Mouse (Mus musculus) midbrain, embryonic 15.5 days (tissue): Measurements from ENCODE around the gene Tom1. TPM values are rescaled to one million over a fixed set of nuclear protein-coding genes. Genes with fewer than 3 reads are reported as not detected.

ENCODE experiments used
- ATAC-seq: fragments of 200-750 bp; cut with Nextera tagmentation; replicated peaks from 2 replicates; pipeline ENCODE4 v1.8.0; 2017; ENCODE audit warnings: moderate TSS enrichment
- H3K27ac ChIP-seq: fragments of 300-500 bp; sonication (generic); 2 replicates; pipeline ENCODE4 v1.5.1; 2015; ENCODE audit warnings: mild to moderate bottlenecking, inconsistent platforms
- H3K27me3 ChIP-seq: fragments of 300-500 bp; sonication (generic); replicated peaks from 2 replicates; pipeline ENCODE4 v1.6.1; 2015; ENCODE audit warnings: inconsistent platforms
- H3K36me3 ChIP-seq: fragments of 300-500 bp; sonication (generic); replicated peaks from 2 replicates; pipeline ENCODE4 v1.6.1; 2015; ENCODE audit warnings: inconsistent platforms
- H3K4me1 ChIP-seq: fragments of 300-500 bp; sonication (generic); 2 replicates; pipeline ENCODE4 v1.6.1; 2015; ENCODE audit warnings: inconsistent platforms
- H3K4me2 ChIP-seq: fragments of 300-500 bp; sonication (generic); 2 replicates; pipeline ENCODE4 v1.6.1; 2015; ENCODE audit warnings: inconsistent platforms, mild to moderate bottlenecking, moderate library complexity
- H3K4me3 ChIP-seq: fragments of 300-500 bp; sonication (generic); 2 replicates; pipeline ENCODE4 v1.5.1; 2015; ENCODE audit warnings: mild to moderate bottlenecking, inconsistent platforms
- H3K9ac ChIP-seq: fragments of 300-500 bp; sonication (generic); 2 replicates; pipeline ENCODE4 v1.6.1; 2015; ENCODE audit warnings: mild to moderate bottlenecking, inconsistent platforms
- H3K9me3 ChIP-seq: fragments of 300-500 bp; sonication (generic); 2 replicates; pipeline ENCODE4 v1.6.1; 2016; ENCODE audit warnings: inconsistent platforms
- WGBS: fragments of 180-500 bp; shearing (Covaris S2); methylation state at CpG from one replicate; pipeline ENCODE4 v1.1.7; 2015; ENCODE audit warnings: mixed read lengths; 5-methylcytosine and 5-hydroxymethylcytosine counted together
- polyA plus RNA-seq: library from polyadenylated mRNA; unstranded; fragments of >200 nt; fragmentation: Nextera tagmentation; extraction: Ambion mirVana; gene quantifications from 2 replicates; pipeline ENCODE4 v1.2.1, GENCODE M21; 2015

Gene Tom1
- polyA plus RNA-seq = 32.0 and 34.3 TPM in 2 replicates

GRCm38 (mm10) chr8:75033511-75034243 is at the start of gene Tom1:
Gene Tom1, plus strand, starts transcription at chr8:75033705.
- Histone ChIP-seq H3K4me2 (peak within 1 kb of the TSS; percentile 79), H3K27ac (peak within 1 kb of the TSS; percentile 85), H3K4me3 (peak within 1 kb of the TSS; percentile 59), H3K9ac (peak within 1 kb of the TSS; percentile 50), H3K9me3 (no peaks in the 10 kb centered on the region), H3K4me1 (peaks cover 15% of the 10 kb centered on the region), H3K36me3 (peaks cover 19% of the 10 kb centered on the region), H3K27me3 (no peaks in the 10 kb centered on the region)
- ATAC-seq = peak; percentile 100
- under 1% methylated on average over 62 of the region's 62 CpGs for WGBS

- no peaks in the 10 kb centered on the region for H3K9me3 ChIP-seq
- no peaks in the 10 kb centered on the region for H3K4me1 ChIP-seq
- ATAC-seq = no peak
- H3K4me3 ChIP-seq = no peak overlapping the region
- H3K9ac ChIP-seq = no peak overlapping the region
- WGBS = 73% methylated on average over 5 of the region's 5 CpGs
- no peak overlapping the region for H3K27ac ChIP-seq
- H3K4me2 ChIP-seq = no peak overlapping the region
- H3K36me3 ChIP-seq = no peaks in the 10 kb centered on the region
- H3K27me3 ChIP-seq = 0 out of 2 replicates have a peak, but pooled peaks cover 2% of the 10 kb centered on the region
Measured at GRCm38 (mm10) chr8:74987436-74987835, 46.1 kb upstream of the Tom1 start.

GRCm38 (mm10) chr8:74990021-74990420 is 43.5 kb upstream of the Tom1 start:
- no peak overlapping the region for H3K27ac ChIP-seq
- H3K4me3 ChIP-seq = no peak overlapping the region
- peaks cover 12% of the 10 kb centered on the region for H3K4me1 ChIP-seq
- no peaks in the 10 kb centered on the region for H3K36me3 ChIP-seq
- no peak overlapping the region for H3K4me2 ChIP-seq
- no peaks in the 10 kb centered on the region for H3K9me3 ChIP-seq
- WGBS = 27% methylated on average over 15 of the region's 15 CpGs
- no peak overlapping the region for H3K9ac ChIP-seq
- H3K27me3 ChIP-seq = 0 out of 2 replicates have a peak, but pooled peaks cover 2% of the 10 kb centered on the region
- ATAC-seq = no peak

GRCm38 (mm10) chr8:74993081-74993474 is 40.4 kb upstream of the Tom1 start, which contains the start of gene Hmgxb4:
Gene Hmgxb4, plus strand, starts transcription at chr8:74993356.
- H3K9ac ChIP-seq = peak within 1 kb of the TSS; percentile 98
- no peaks in the 10 kb centered on the region for H3K9me3 ChIP-seq
- H3K4me1 ChIP-seq = peaks cover 18% of the 10 kb centered on the region
- peak within 1 kb of the TSS; percentile 97 for H3K27ac ChIP-seq
- H3K4me2 ChIP-seq = peak within 1 kb of the TSS; percentile 60
- WGBS = 10% methylated on average over 8 of the region's 8 CpGs
- peak within 1 kb of the TSS; percentile 80 for H3K4me3 ChIP-seq
- no peaks in the 10 kb centered on the region for H3K36me3 ChIP-seq
- peak; percentile 15 for ATAC-seq
- H3K27me3 ChIP-seq = 0 out of 2 replicates have a peak, but pooled peaks cover 2% of the 10 kb centered on the region

- Histone ChIP-seq H3K36me3 (no peaks in the 10 kb centered on the region; the same call in 1 of the 2 replicates), H3K4me2 (peak overlapping the region; percentile 60), H3K27me3 (0 out of 2 replicates have a peak, but pooled peaks cover 2% of the 10 kb centered on the region), H3K4me3 (peak overlapping the region; percentile 80), H3K4me1 (peaks cover 18% of the 10 kb centered on the region), H3K27ac (peak overlapping the region; percentile 97), H3K9me3 (no peaks in the 10 kb centered on the region), H3K9ac (peak overlapping the region; percentile 98)
- WGBS = under 1% methylated on average over 109 of the region's 111 CpGs
- peak; percentile 97 for ATAC-seq
Measured at GRCm38 (mm10) chr8:74993475-74994451, 39.7 kb upstream of the Tom1 start.

GRCm38 (mm10) chr8:74994540-74994939 is 39.0 kb upstream of the Tom1 start:
- peaks cover 2% of the 10 kb centered on the region; the same call in 1 of the 2 replicates for H3K36me3 ChIP-seq
- peak overlapping the region; percentile 98; the same call in 1 of the 2 replicates for H3K9ac ChIP-seq
- peak; percentile 15; the same call in 1 of the 2 replicates for ATAC-seq
- no peaks in the 10 kb centered on the region for H3K9me3 ChIP-seq
- H3K4me3 ChIP-seq = peak overlapping the region; percentile 80
- 1% methylated on average over 7 of the region's 7 CpGs for WGBS
- H3K4me2 ChIP-seq = peak overlapping the region; percentile 60
- peaks cover 18% of the 10 kb centered on the region for H3K4me1 ChIP-seq
- H3K27ac ChIP-seq = peak overlapping the region; percentile 97
- H3K27me3 ChIP-seq = 0 out of 2 replicates have a peak, but pooled peaks cover 2% of the 10 kb centered on the region

- no peak for ATAC-seq
- Histone ChIP-seq H3K9ac (no peak overlapping the region), H3K4me1 (peaks cover 2% of the 10 kb centered on the region; the same call in 1 of the 2 replicates), H3K4me3 (no peak overlapping the region), H3K27me3 (no peaks in the 10 kb centered on the region), H3K36me3 (peaks cover 30% of the 10 kb centered on the region), H3K4me2 (no peak overlapping the region), H3K9me3 (no peaks in the 10 kb centered on the region), H3K27ac (no peak overlapping the region)
- 88% methylated on average over 3 of the region's 3 CpGs for WGBS
Measured at GRCm38 (mm10) chr8:75000431-75000830, 33.1 kb upstream of the Tom1 start.

- no peak for ATAC-seq
- Histone ChIP-seq H3K27me3 (no peaks in the 10 kb centered on the region), H3K36me3 (peaks cover 12% of the 10 kb centered on the region), H3K9ac (no peak overlapping the region), H3K4me1 (no peaks in the 10 kb centered on the region), H3K4me3 (no peak overlapping the region), H3K4me2 (no peak overlapping the region), H3K27ac (no peak overlapping the region), H3K9me3 (no peaks in the 10 kb centered on the region)
- 98% methylated on average over 2 of the region's 2 CpGs for WGBS
Measured at GRCm38 (mm10) chr8:75008826-75009225, 24.7 kb upstream of the Tom1 start.

GRCm38 (mm10) chr8:75013557-75013956 is 19.9 kb upstream of the Tom1 start:
- Histone ChIP-seq H3K27ac (no peak overlapping the region), H3K9ac (no peak overlapping the region), H3K4me1 (no peaks in the 10 kb centered on the region), H3K4me3 (no peak overlapping the region), H3K27me3 (no peaks in the 10 kb centered on the region), H3K36me3 (peaks cover 5% of the 10 kb centered on the region), H3K9me3 (no peaks in the 10 kb centered on the region), H3K4me2 (no peak overlapping the region)
- WGBS = 49% methylated on average over 2 of the region's 2 CpGs
- ATAC-seq = no peak

GRCm38 (mm10) chr8:75013964-75014363 is 19.5 kb upstream of the Tom1 start:
- Histone ChIP-seq H3K9ac (no peak overlapping the region), H3K36me3 (peaks cover 5% of the 10 kb centered on the region)
- 78% methylated on average over 3 of the region's 3 CpGs for WGBS

GRCm38 (mm10) chr8:75015981-75016380 is 17.5 kb upstream of the Tom1 start:
- WGBS = 55% methylated on average over 2 of the region's 2 CpGs

More at GRCm38 (mm10) chr8:75013964-75014363, 19.5 kb upstream of the Tom1 start:
- H3K27me3 ChIP-seq = no peaks in the 10 kb centered on the region
- H3K27ac ChIP-seq = no peak overlapping the region
- no peaks in the 10 kb centered on the region for H3K9me3 ChIP-seq
- no peak for ATAC-seq
- no peak overlapping the region for H3K4me2 ChIP-seq
- no peak overlapping the region for H3K4me3 ChIP-seq
- H3K4me1 ChIP-seq = no peaks in the 10 kb centered on the region

GRCm38 (mm10) chr8:75016422-75016821 is 17.1 kb upstream of the Tom1 start:
- Histone ChIP-seq H3K27ac (no peak overlapping the region), H3K9me3 (no peaks in the 10 kb centered on the region), H3K4me2 (no peak overlapping the region), H3K36me3 (no peaks in the 10 kb centered on the region; the same call in 1 of the 2 replicates), H3K4me1 (no peaks in the 10 kb centered on the region), H3K27me3 (no peaks in the 10 kb centered on the region), H3K9ac (no peak overlapping the region), H3K4me3 (no peak overlapping the region)
- 85% methylated on average over 1 of the region's 1 CpGs for WGBS
- no peak for ATAC-seq

More at GRCm38 (mm10) chr8:75015981-75016380, 17.5 kb upstream of the Tom1 start:
- no peak overlapping the region for H3K27ac ChIP-seq
- no peaks in the 10 kb centered on the region for H3K9me3 ChIP-seq
- no peaks in the 10 kb centered on the region for H3K36me3 ChIP-seq
- no peak for ATAC-seq
- no peaks in the 10 kb centered on the region for H3K4me1 ChIP-seq
- H3K27me3 ChIP-seq = no peaks in the 10 kb centered on the region
- H3K4me3 ChIP-seq = no peak overlapping the region
- no peak overlapping the region for H3K9ac ChIP-seq
- H3K4me2 ChIP-seq = no peak overlapping the region
